Mouse (Mus musculus): Measurements from ENCODE around the gene Teddm3. TPM values are rescaled to one million over a fixed set of nuclear protein-coding genes. Genes with fewer than 3 reads are reported as not detected.
"Not testable (repeated sequence)": the region's sequence is repeated elsewhere in the genome, so short reads cannot be mapped to it uniquely, and the experiment has no call there.

Teddm3 gene
- 1 to 10 TPM in 1 of 2 experiments, under 1 TPM in 1; 0.89 to 1.0 TPM for total RNA-seq (2021)

GRCm38 (mm10) chr16:21153900-21154299 lies at the start of gene Teddm3:
Gene Teddm3, minus strand, starts transcription at chr16:21154000.
- not testable (repeated sequence) for DNase-seq (ENCODE audit: extremely low spot score in 1 of 2, low spot score in 1 of 2)

- no peak for DNase-seq (ENCODE audit: extremely low spot score in 1 of 2, low spot score in 1 of 2)
These were observed 48.9 kb upstream of the Teddm3 start for GRCm38 (mm10) chr16:21202731-21203130.

- no peak for DNase-seq (ENCODE audit: extremely low spot score in 1 of 2, low spot score in 1 of 2)
These were observed 45.6 kb upstream of the Teddm3 start for GRCm38 (mm10) chr16:21199426-21199825.

- DNase-seq (ENCODE audit: extremely low spot score in 1 of 2, low spot score in 1 of 2), result no peak
These were observed 44.7 kb upstream of the Teddm3 start for GRCm38 (mm10) chr16:21198529-21198928.

- no peak for DNase-seq (ENCODE audit: extremely low spot score in 1 of 2, low spot score in 1 of 2)
These were observed 44.2 kb upstream of the Teddm3 start for GRCm38 (mm10) chr16:21198006-21198405.

GRCm38 (mm10) chr16:21197542-21197941 lies 43.7 kb upstream of the Teddm3 start:
- no peak for DNase-seq (ENCODE audit: extremely low spot score in 1 of 2, low spot score in 1 of 2)

DNA sequence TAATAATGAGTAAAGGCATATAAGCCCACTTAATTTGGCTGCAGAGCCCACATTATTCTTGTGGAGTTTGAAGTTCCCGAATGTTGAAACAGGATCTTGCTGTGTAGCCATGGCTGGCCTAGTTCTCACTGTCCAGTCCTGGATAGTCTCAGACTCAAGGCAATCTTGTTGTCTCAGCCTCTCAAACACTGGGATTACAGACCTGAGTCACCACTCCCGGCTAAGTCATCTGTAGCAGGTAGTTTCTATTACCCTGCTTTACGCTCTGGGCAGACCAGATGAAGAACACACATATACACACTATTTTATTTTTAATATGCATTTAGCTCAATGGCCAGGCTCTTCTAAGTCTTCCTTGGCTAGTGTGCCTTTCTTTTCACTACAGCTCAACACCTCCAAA lies 42.8 kb upstream of the Teddm3 start:
- no peak for DNase-seq (ENCODE audit: extremely low spot score in 1 of 2, low spot score in 1 of 2)

DNA sequence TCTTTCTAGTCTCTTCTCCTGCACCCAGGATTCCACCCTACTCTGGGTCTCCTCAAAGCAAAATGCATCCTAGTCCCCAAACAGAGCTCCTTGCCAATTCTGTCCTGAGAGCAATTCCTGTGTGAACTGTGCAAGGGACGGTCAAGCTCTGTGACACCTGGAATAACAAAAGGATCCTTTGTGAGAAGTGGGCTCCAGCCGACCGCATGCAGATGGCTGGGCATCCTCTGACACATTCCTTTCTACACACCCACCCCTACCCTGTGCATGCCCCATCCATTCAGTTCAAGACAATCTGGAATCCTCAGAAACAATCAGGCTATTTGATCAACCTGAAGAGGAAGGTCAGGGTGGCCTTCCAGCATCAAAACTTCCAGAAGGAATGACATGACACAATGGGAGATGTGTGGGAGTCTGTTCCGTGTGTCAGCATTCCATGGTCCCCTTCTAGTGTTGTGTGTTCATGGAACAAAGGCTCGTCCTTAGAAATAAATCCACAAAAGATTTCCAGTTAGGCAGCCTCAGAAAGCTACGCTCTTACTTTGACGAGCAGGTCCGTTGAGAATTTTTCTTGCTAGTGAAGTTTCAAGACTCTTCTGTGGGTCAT lies 41.6 kb upstream of the Teddm3 start:
- DNase-seq (ENCODE audit: extremely low spot score in 1 of 2, low spot score in 1 of 2), result no peak

- DNase-seq (ENCODE audit: extremely low spot score in 1 of 2, low spot score in 1 of 2), result no peak
These were observed 40.4 kb upstream of the Teddm3 start for GRCm38 (mm10) chr16:21194182-21194581.

- no peak for DNase-seq (ENCODE audit: extremely low spot score in 1 of 2, low spot score in 1 of 2)
These were observed 38.9 kb upstream of the Teddm3 start for GRCm38 (mm10) chr16:21192509-21193354.

DNA sequence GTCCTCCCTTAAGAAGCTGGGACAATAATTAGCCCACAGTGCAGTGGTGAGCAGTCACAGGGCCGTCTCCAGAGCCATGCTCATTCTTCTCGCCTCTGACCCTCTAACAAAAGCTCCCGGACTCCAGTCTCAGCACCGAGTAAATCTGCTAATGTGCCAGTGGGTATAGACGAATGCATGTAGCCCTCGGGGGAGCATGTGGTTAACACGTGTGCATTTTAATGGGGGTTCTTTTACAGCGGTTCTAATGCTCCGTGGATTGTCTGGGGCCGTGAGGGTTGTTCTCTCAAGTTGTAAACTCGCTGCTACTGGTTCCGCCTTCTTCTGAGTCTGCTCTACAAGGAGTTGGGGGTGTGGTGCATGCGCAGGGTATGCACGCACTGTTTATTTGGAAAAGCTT lies 37.8 kb upstream of the Teddm3 start:
- no peak for DNase-seq (ENCODE audit: extremely low spot score in 1 of 2, low spot score in 1 of 2)

DNA sequence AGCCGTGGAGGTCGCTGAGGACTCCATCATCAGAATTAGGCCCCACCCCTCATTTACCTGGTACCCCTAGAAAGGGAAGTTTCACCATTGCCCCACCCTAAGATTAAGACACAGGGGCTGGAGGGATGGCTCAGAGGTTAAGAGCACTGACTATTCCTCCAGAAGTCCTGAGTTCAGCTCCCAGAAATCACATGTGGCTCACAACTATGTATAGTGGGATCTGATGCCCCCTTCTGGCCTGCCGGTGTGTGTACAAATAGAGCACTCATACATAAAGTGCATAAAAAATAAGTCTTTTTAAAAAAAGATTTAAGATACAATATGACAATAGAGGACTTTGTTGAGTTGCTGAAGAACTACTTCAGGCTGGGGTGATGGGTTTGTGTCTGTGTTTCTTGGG lies 34.5 kb upstream of the Teddm3 start:
- DNase-seq (ENCODE audit: extremely low spot score in 1 of 2, low spot score in 1 of 2), result no peak

DNA sequence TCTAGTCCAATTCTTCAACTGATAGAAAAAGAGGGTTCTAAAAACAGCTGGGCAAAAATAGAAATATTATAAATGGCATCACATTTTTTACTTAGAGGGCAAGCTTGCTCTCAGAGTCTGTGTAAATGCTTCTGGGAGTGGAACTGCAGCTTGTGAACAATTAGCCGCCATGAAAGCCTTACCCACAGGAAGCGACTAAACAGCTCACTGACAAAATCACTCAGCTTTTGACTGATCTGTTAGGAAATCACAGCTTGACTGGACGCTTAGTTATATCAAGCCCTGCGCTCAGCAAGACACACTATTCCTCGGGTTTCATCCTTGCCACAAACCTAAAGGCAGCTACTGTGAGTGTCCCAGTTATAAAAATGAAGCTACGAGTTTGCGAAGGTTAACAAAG lies 33.8 kb upstream of the Teddm3 start:
- DNase-seq (ENCODE audit: extremely low spot score in 1 of 2, low spot score in 1 of 2), result no peak

DNA sequence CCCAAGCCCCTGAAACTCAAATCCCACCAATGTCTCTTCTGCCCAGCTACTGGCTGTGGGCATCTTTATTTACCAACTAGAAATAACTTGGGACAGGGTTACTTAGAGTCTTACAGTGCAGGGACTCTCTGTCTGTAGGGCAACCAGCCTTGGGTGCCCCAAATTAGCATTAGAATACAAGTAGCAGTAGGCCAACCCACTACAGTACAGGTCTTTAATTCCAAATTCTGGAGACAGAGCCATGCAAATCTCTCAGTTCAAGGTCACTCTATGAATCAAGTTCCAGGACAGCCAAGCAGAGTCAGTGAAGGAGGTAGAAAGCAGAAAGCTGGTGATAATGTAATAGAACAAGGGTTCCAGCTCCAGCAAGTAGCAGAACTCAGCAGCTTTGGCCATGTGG lies 30.9 kb upstream of the Teddm3 start:
- DNase-seq (ENCODE audit: extremely low spot score in 1 of 2, low spot score in 1 of 2), result no peak

DNA sequence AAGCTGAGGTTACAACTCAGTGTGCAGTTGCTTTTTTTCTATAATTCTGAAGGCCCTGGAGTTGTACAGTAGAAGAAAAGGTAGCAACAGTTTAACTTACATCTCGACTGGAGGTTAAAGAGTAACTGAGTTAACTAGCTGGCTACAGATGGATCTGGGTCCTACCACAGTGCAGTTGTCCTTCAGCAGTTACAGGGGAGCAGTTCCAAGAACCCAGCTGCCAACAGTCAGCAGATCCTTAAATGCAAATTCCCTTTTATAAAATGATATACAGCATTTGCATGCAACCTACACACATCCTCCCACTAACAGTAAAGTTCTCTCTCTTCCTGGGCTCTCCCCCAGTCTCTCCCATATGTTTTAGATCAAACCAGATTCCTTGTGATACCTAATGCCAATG lies 28.3 kb upstream of the Teddm3 start:
- no peak for DNase-seq (ENCODE audit: extremely low spot score in 1 of 2, low spot score in 1 of 2)

GRCm38 (mm10) chr16:21175236-21175635 lies 21.4 kb upstream of the Teddm3 start:
- DNase-seq (ENCODE audit: extremely low spot score in 1 of 2, low spot score in 1 of 2), result no peak

DNA sequence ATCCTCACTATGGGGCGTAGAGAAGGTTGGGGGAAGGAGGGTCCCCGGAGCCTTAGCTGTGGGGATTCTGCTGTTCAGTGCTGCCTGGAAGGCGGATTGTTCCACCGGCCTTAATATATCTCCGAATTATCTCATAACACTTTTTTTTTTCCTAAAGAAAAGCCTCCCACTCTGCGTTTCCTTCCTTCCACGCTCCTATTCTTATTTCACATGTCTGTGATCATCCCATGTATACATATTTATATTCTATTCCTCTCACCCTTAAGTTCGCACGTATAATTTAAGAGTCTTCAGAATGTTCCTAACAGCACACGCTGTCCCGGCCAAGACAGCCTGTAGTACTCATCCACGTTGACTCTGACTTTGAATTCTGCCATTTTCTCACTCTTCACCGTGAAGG lies 14.9 kb upstream of the Teddm3 start:
- no peak for DNase-seq (ENCODE audit: extremely low spot score in 1 of 2, low spot score in 1 of 2)

- not testable (repeated sequence) for DNase-seq (ENCODE audit: extremely low spot score in 1 of 2, low spot score in 1 of 2)
These were observed 11.8 kb upstream of the Teddm3 start for GRCm38 (mm10) chr16:21165343-21166220.

- DNase-seq (ENCODE audit: extremely low spot score in 1 of 2, low spot score in 1 of 2), result not testable (repeated sequence)
These were observed 9.6 kb upstream of the Teddm3 start for GRCm38 (mm10) chr16:21163423-21163822.

DNA sequence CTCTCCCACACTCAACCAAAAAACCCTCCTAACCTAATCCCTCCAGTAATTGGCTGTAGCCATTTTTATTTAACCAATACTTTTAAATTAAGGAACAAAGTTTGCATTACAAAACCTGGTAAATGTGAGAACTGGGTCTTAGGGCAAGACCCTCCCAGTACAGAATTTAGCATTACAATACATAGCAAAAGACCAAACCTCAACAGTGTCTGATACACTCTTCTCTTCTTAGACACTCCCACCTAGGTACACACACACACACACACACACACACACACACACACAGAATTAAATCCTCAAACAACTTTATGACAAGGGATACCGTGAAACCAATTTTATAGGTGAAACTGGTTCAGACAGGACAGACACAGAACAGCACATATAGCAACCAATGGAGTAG lies 5.4 kb upstream of the Teddm3 start:
- not testable (repeated sequence) for DNase-seq (ENCODE audit: extremely low spot score in 1 of 2, low spot score in 1 of 2)

DNA sequence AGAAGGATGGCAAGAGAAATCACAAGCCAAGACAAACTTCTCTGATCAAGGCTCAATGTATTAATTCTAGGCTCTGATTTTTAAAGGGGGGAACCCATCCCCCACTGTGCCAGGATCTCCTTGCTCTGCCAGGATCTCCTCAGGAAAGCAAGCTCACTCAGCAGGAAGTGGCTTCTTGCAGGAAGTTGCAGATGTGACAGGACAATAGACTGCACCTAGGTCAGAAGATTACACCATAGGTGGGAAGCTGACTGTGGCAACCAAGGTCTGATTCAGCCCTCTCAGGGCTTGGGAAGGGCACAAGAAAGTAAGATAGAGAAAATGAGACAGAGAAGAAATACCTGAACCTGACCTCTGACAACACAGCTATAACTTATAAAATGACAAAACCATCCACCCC lies 2.5 kb upstream of the Teddm3 start:
- DNase-seq (ENCODE audit: extremely low spot score in 1 of 2, low spot score in 1 of 2), result not testable (repeated sequence)

Data from layer of hippocampus, postnatal 25 days (tissue).